Mouse (Mus musculus) ES-Bruce4 (cell line): Measurements from ENCODE around the gene Prom1.

Source experiments
- CTCF ChIP-seq: IDR thresholded peaks from one replicate; pipeline ENCODE4 v1.8.1; 2011; ENCODE audit warnings: low read depth, low read length
- EP300 ChIP-seq: IDR thresholded peaks from 2 replicates; pipeline ENCODE4 v1.6.1; 2011; ENCODE audit warnings: low read depth, low read length; ENCODE audit not compliant: insufficient read depth
- POLR2A ChIP-seq: IDR thresholded peaks from one replicate; pipeline ENCODE4 v1.8.1; 2011; ENCODE audit warnings: low read length; ENCODE audit not compliant: insufficient read depth

- TF ChIP-seq CTCF (no peak), POLR2A (no peak), EP300 (no peak)
These were observed 6.1 kb downstream of the Prom1 start for GRCm38 (mm10) chr5:44095697-44096096.
